Mouse (Mus musculus) G1E (cell line): ENCODE measurements at regions not wholly inside any gene's neighbourhood (a gene's known extent, or its start where the extent isn't known, plus 50 kb on each side); places are given as distances from the start of the nearest gene placed in this dataset.

ENCODE experiments used
- CTCF ChIP-seq: IDR thresholded peaks from 2 replicates; pipeline ENCODE4 v1.5.1; 2012; ENCODE audit warnings: low read depth, low read length, inconsistent platforms, mixed read lengths
- GATA1 ChIP-seq: IDR thresholded peaks from 2 replicates; pipeline ENCODE4 v1.6.1; 2012; ENCODE audit warnings: borderline replicate concordance, low read length, inconsistent platforms, mixed read lengths
- GATA2 ChIP-seq: IDR thresholded peaks from 2 replicates; pipeline ENCODE4 v1.6.1; 2012; ENCODE audit warnings: low read depth, low read length, inconsistent platforms, borderline replicate concordance
- POLR2AphosphoS5 ChIP-seq: IDR thresholded peaks from 2 replicates; pipeline ENCODE4 v1.6.1; 2012; ENCODE audit warnings: low read depth, low read length, inconsistent platforms; ENCODE audit not compliant: insufficient replicate concordance
- TAL1 ChIP-seq: conservative IDR thresholded peaks from 2 replicates; pipeline ENCODE4 v1.6.1; 2012; ENCODE audit warnings: low read depth, low read length, inconsistent platforms, mixed read lengths

GRCm38 (mm10) chr10:8130057-8130456, 174.0 kb upstream of the Tab2 start:
- TF ChIP-seq CTCF = no peak
- no peak for TF ChIP-seq GATA1
- no peak for TF ChIP-seq POLR2AphosphoS5
- no peak for TF ChIP-seq TAL1
- no peak for TF ChIP-seq GATA2
